Mouse (Mus musculus): ENCODE results near the gene Plbd2.

Plbd2 gene

GRCm38 (mm10) chr5:120435731-120436501, 67.5 kb downstream of the Plbd2 start:
- DNase-seq = no peak

- no peak for DNase-seq
Measured at GRCm38 (mm10) chr5:120435006-120435681, 68.3 kb downstream of the Plbd2 start.

GRCm38 (mm10) chr5:120434231-120434735, 69.1 kb downstream of the Plbd2 start:
- no peak for DNase-seq
